Mouse (Mus musculus) urinary bladder, adult 18-20 months (tissue): ENCODE measurements around the gene Arhgef7.

Experiments
- DNase-seq, 2 experiments: peaks; one replicate each; pipeline ENCODE4 v3.0.0; 2022; ENCODE audit warnings: low spot score in 2 of 2, mixed read lengths in 2 of 2

The Arhgef7 gene

DNA sequence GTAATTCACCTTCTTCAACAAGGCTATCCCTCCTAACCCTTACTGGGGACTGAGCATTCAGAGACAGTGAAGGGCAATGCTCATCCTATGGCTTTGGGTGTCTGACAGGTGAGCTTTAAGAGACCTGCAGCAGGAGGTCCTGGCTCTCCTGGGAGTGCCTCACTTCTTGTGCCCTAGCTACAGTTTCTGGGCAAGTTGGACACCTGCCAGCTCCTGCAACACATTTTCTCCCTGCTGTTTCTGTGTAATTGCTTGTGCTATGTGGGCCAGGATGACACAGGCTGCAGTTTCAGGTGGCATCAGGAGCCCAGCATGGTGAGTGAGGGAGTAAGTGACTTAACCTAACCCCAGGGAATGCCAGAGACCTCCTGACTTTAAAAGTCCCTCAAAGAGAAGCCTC lies 67.4 kb downstream of the Arhgef7 start:
- DNase-seq, result no peak

GRCm38 (mm10) chr8:11797128-11797527 lies 69.6 kb downstream of the Arhgef7 start:
- no peak for DNase-seq

DNA sequence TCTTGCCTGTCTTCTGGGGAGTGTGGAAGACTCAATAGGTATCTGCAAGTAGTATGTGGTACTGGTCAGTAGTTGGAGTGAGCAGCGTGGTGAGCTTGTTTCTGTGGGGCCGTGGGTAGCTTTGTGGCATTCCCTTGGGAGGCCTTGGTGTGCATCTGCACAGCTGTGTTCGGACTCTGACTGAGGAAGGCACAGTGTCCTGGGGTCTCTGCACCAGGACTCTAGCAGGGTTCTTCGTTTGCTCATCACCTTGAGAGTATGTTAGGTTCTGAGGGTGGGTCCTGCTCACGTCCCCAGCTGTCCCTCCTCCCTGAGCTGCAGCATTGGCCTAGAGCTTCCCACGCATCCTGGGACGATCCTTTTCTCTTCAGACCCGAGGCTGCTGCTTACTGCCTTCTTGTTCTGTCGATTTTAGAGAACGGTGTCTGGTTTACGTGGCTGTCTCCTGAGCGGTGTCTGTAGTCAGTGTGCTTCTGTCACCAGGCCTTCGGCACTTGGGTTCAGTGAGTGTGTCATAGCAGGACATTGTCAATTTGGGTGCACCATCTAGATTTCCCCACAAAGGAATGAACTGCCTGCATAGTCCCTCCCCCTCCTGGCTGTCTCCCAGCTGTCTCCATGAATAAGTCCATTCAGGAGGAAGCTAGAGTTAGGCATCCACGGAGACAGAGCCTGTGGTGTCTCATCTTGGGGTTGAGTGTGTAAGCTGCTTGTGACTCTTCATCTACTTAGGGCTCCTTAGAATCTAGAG lies 70.4 kb downstream of the Arhgef7 start:
- DNase-seq, result no peak

DNA sequence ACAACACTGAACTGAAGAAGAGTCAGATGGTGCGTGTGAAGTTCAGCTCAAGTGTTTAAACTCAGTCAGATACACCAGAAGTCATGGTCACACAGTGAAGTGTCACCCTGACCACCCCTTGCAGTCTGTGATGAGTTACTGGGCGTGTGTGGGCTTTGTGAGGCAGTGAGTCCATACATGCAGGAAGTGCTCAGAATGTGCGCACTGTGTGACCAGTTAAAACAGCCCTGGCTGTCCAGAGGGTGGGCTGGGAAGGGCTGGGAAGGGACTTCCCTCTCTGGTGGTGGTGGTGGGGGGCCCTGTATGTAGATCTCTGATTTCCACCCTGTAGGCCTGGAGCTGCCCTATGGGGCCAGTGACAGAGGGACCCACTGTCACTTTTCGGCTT lies 71.0 kb downstream of the Arhgef7 start:
- no peak for DNase-seq

DNA sequence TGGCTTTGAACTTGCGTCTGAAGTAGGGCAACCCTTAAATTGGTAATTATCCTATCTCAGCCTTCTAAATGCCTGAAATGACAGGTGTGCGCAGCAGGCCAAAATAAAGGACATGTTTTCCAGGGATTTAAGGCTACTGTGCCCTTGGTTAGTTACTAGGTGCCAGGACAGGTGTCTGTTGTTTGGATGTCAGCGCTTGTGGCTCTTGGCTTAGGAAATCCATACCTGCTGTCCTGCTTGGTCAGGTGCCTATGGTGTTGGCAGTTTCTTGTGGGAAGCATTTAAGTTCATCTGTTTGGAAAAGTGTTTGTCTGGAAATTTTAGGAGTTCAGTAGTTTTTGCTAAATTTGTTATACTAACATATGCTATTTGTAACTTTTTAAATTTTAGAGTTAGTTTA lies 71.6 kb downstream of the Arhgef7 start:
- DNase-seq, result no peak

GRCm38 (mm10) chr8:11800481-11800880 lies 73.0 kb downstream of the Arhgef7 start:
- no peak for DNase-seq

DNA sequence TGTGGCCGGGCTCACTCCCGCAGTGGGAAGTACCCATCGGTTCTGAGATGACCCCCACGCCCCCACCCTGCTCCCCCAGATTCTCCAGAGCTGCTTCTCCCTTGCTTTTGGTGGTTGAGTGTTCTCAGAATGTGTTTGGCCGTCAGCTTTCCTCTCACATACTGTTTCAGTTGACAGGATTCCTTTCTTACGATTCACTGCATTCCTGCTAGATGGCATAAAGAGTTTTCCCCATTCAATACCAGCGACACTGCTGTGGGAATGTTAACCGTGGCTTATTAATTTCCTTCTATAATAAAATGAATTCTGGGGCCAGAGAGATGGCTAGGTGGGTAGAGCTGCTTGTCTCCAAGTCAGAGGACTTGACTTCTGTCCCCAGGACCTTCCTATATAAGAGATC lies 74.0 kb downstream of the Arhgef7 start:
- DNase-seq, result no peak

GRCm38 (mm10) chr8:11804914-11805313 lies 77.4 kb downstream of the Arhgef7 start:
- no peak for DNase-seq

- DNase-seq, result no peak
Observed at GRCm38 (mm10) chr8:11806252-11806651, 78.7 kb downstream of the Arhgef7 start.

GRCm38 (mm10) chr8:11807361-11807760 lies 79.8 kb downstream of the Arhgef7 start:
- no peak for DNase-seq

DNA sequence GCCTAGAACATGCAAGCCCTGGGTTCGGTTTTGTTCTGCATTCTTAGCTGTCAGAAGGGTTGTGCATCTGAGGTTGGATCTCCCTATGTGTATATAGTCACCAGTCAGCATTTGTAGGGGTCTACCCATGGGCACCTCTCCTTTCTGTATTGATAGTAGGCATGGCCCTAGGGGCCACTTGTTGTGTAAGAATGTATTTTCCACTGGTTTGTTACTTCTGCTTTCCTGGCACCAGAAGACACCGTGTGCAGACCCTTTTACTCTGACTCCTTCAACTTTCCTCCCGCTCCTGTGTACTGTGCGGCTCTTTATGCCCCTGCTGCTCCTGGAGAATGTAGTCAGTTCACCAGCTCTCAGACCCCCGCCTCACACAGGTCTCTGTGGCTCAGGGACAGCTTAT lies 80.5 kb downstream of the Arhgef7 start:
- no peak for DNase-seq

DNA sequence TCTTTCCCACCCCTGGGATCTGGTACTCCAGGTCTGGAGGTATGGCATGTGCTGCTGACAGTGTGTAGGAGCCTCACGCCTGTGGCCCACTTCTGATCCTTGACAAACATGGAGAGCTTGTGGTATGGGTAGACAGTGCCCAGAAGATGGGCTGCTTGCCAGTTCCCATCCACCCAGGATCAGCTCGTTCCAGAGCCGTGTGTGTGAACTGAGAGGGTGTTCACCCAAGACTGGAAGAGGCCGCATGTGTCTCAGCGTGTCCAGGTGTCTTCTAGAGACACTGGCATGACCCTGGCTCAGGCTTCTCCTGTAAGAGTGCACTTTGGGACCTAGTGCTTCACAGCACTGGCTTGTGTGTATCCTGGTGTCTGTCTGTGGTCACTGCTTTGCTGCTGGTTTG lies 82.9 kb downstream of the Arhgef7 start:
- DNase-seq, result no peak

DNA sequence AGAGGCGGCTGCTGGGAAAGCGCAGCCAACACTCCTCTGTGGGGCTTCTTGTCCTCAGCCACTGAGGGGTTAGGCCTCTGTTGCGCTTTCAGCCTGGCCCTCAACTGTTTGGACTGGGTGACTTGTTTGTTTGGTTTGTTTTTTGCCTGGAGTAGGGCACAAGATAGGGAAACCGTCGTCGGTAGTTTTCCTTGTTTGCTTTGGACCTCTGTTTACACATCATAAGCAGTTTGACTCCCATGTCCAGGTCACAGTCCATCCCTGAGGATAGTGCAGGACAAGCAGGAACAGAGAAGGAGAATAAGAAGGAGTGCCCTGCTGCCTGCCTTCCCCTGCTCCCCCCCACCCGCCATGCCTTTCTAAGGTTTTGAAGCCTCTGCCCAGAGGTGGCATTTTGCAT lies 86.3 kb downstream of the Arhgef7 start:
- DNase-seq, result no peak

DNA sequence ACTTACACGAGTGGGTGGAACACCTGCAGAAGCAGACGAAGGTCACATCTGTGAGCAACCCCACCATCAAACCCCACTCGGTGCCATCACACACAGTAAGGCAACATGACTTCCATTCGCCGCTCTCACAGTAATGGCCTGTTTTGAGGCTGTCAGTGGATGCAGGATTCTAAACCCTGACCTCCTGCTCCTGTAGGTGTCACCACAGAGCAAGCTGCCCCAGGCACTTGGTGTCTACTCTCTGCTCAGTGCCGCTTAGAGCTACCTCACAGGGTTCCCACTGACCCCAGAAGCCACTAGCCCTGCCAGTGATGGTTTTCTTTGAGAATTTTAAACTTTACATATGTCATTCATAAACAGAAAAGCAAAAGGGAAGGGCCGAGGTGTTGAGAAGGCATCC lies 87.7 kb downstream of the Arhgef7 start:
- DNase-seq, result no peak

DNA sequence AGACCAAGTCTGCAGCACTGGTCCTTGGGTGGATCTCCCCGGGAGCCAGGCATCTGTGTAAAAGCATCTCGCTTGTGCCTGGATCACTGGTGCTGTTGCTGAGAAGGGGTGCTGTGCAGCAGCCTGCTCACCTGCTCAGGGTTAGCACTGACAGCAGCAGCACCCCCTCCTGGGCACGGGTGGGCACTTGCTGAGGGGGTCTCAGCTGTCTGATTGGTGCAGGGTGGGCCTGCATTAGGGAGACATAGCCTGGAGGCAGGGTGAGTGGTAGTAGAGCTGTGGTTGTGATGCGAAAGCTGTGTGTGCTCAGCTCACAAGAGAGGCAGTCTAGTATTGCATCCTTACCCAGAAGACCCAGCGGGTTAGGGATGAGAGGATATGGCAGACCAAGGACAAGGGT lies 92.6 kb downstream of the Arhgef7 start:
- no peak for DNase-seq

DNA sequence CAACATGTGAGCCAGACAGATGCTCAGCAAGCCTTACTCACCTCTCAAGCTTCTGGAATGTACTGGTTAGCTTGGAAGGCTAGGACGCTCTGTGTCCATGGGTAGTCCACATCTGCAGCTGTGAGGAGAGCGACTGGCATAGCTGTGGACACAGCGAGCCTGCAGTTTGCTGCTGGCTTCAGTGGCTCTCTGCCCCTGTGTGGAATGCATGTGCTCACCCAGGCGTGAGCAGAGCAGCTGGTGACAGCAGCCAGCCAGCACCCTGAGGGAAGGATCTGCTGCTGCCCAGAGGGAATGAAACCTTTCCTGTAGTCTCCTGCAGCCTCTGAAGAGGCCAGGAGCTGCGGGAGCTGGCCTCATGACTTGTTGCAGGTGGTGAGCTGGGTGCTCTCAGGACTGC lies 93.0 kb downstream of the Arhgef7 start:
- no peak for DNase-seq

DNA sequence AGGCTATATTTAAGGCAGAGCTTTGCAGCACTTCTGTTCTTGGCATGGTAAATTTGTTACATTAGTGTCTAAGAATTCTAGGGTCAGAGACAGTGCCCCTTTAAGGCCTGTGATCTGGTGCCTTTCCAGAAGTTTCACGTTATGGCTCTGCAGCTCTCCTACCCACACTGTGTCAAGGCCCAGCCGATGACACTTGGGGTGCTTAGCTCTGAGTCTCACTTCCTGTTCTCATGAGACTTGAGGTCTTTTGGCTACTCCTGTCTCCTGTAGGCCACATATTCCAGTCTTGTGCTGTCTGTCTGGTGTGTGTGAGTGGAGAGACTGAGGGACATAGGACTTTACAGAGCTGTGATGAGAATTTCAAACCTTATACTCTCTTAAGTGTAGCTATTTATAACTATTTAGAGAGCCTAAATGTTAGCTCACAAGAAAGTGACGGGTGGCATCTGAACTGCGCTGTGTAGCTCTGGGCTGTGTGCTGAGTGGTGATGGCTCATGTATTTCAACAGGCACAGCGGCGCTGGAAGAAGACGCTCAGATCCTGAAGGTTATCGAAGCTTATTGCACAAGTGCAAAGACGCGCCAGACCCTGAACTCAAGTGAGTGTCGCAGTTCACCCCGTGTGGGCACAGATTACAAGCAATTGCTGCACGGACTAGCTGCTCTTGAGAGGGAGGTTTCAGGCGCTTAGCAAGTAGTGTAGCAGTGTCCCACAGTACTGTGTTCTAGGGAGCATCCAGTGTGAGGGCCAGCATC lies 94.1 kb downstream of the Arhgef7 start:
- DNase-seq, result no peak

GRCm38 (mm10) chr8:11822550-11823060 lies 95.1 kb downstream of the Arhgef7 start:
- DNase-seq, result no peak

DNA sequence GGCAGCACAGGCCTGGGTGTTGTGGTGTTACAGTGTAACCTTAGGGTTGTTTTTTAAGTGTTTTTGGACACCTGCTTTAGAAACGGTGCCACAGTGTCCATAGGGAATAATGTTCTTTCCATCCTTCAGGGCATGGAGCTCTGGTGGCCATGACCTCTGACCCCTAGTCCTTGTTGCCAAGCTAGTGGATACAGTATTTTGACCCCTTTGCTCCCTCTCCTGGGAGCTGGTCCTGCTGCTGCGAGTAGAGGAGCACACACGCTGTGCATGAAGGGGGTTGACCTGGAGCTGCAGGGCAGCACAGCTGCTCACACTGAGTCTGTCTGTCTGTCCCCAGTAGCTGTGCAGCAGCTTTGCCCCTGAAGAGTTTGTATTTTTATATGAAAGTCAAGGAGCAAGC lies 98.2 kb downstream of the Arhgef7 start:
- DNase-seq, result no peak

- no peak for DNase-seq
Observed at GRCm38 (mm10) chr8:11827312-11827711, 99.8 kb downstream of the Arhgef7 start.

GRCm38 (mm10) chr8:11830214-11831046 lies 102.9 kb downstream of the Arhgef7 start:
- DNase-seq, result no peak

DNA sequence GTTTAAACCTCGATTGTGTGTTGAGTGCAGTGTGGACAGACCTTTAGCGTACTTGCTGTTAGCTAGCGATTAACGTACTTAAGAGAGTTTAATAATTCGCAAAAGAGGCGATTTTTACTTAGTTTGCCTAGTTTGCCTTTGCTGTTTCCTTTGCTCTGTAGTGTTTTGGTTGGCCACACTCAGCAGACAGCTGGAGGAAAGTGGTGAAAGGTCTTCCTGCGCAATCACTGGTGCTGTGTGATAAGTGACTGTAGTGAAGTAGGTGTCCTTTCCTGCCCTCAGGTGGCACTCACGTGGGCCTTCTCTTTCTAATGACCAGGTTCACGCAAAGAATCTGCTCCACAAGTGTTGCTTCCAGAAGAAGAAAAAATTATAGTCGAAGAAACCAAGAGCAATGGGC lies 103.7 kb downstream of the Arhgef7 start:
- DNase-seq, result no peak
